Mouse (Mus musculus): ENCODE measurements around the gene Thegl.
A peak's percentile ranks its signal among the peaks of the same experiment; 100 is the strongest.
"Not testable (repeated sequence)": the region's sequence is repeated elsewhere in the genome, so short reads cannot be mapped to it uniquely, and the experiment has no call there.

Gene Thegl

GRCm38 (mm10) chr5:77015544-77016482, at the start of gene Thegl:
Gene Thegl, plus strand, starts transcription at chr5:77016023.
- peak; percentile 85 to 90 for DNase-seq

- peak in 1 of 2 experiments; percentile 6 for DNase-seq
Observed at GRCm38 (mm10) chr5:76969250-76969649, 46.6 kb upstream of the Thegl start.

GRCm38 (mm10) chr5:76971115-76971514, 44.7 kb upstream of the Thegl start:
- not testable (repeated sequence) for DNase-seq

- no peak for DNase-seq
Observed at GRCm38 (mm10) chr5:76973488-76973887, 42.3 kb upstream of the Thegl start.

GRCm38 (mm10) chr5:76974207-76974553, 41.6 kb upstream of the Thegl start:
- DNase-seq, result no peak

GRCm38 (mm10) chr5:76974554-76975285, 41.1 kb upstream of the Thegl start, which contains the start of gene Srp72:
Gene Srp72, plus strand, starts transcription at chr5:76974683.
- peak; percentile 89 to 94 for DNase-seq

GRCm38 (mm10) chr5:76975736-76976135, 40.1 kb upstream of the Thegl start:
- DNase-seq, result peak; percentile 35 to 37

- no peak for DNase-seq
Observed at GRCm38 (mm10) chr5:76984015-76984414, 31.8 kb upstream of the Thegl start.

GRCm38 (mm10) chr5:76990789-76991188, 25.0 kb upstream of the Thegl start:
- no peak for DNase-seq

GRCm38 (mm10) chr5:76993174-76993814, 22.5 kb upstream of the Thegl start:
- DNase-seq, result no peak

- DNase-seq, result no peak
Observed at GRCm38 (mm10) chr5:76998416-76998815, 17.4 kb upstream of the Thegl start.

GRCm38 (mm10) chr5:77001192-77001591, 14.6 kb upstream of the Thegl start:
- DNase-seq, result no peak

- no peak for DNase-seq
Observed at GRCm38 (mm10) chr5:77004051-77004821, 11.6 kb upstream of the Thegl start, which contains the start of gene Arl9. Gene Arl9, plus strand, starts transcription at chr5:77004055.

- DNase-seq, result no peak
Observed at GRCm38 (mm10) chr5:77010352-77010751, 5.5 kb upstream of the Thegl start.

- DNase-seq, result no peak
Observed at GRCm38 (mm10) chr5:77011082-77011481, 4.7 kb upstream of the Thegl start.

- DNase-seq, result no peak
Observed at GRCm38 (mm10) chr5:77013171-77013570, 2.7 kb upstream of the Thegl start.

- DNase-seq, result no peak
Observed at GRCm38 (mm10) chr5:77028034-77028433, 12.2 kb downstream of the Thegl start.

- peak; percentile 49 to 55 for DNase-seq
Observed at GRCm38 (mm10) chr5:77029735-77030134, 13.9 kb downstream of the Thegl start.

GRCm38 (mm10) chr5:77035101-77035500, 19.3 kb downstream of the Thegl start:
- not testable (repeated sequence) for DNase-seq

GRCm38 (mm10) chr5:77038451-77038850, 22.6 kb downstream of the Thegl start:
- DNase-seq, result no peak

- no peak for DNase-seq
Observed at GRCm38 (mm10) chr5:77039391-77039790, 23.6 kb downstream of the Thegl start.

GRCm38 (mm10) chr5:77044362-77044761, 28.5 kb downstream of the Thegl start:
- no peak for DNase-seq
